Mouse (Mus musculus) embryonic facial prominence, embryonic 12.5 days (tissue): ENCODE measurements around the gene Dynll1. TPM values are rescaled to one million over a fixed set of nuclear protein-coding genes. Genes with fewer than 3 reads are reported as not detected.

Experiments
- ATAC-seq: fragments of 200-750 bp; cut with Nextera tagmentation; 2 replicates; pipeline ENCODE4 v1.8.0; 2017; ENCODE audit not compliant: insufficient number of reproducible peaks, insufficient read depth, low FRiP score, low TSS enrichment
- H3K27ac ChIP-seq: fragments of 300-500 bp; sonication (generic); 2 replicates; pipeline ENCODE4 v1.5.1; 2016; ENCODE audit warnings: mild to moderate bottlenecking
- H3K27me3 ChIP-seq: fragments of 300-500 bp; sonication (generic); 2 replicates; pipeline ENCODE4 v1.6.1; 2016; ENCODE audit warnings: mild to moderate bottlenecking, moderate library complexity
- H3K36me3 ChIP-seq: fragments of 300-500 bp; sonication (generic); 2 replicates; pipeline ENCODE4 v1.6.1; 2016; ENCODE audit warnings: mild to moderate bottlenecking
- H3K4me1 ChIP-seq: fragments of 300-500 bp; sonication (generic); 2 replicates; pipeline ENCODE4 v1.6.1; 2016
- H3K4me2 ChIP-seq: fragments of 300-500 bp; sonication (generic); replicated peaks from 2 replicates; pipeline ENCODE4 v1.6.1; 2016; ENCODE audit warnings: mild to moderate bottlenecking, moderate library complexity
- H3K4me3 ChIP-seq: fragments of 300-500 bp; sonication (generic); 2 replicates; pipeline ENCODE4 v1.5.1; 2016; ENCODE audit warnings: mild to moderate bottlenecking
- H3K9ac ChIP-seq: fragments of 300-500 bp; sonication (generic); 2 replicates; pipeline ENCODE4 v1.6.1; 2016; ENCODE audit warnings: mild to moderate bottlenecking, moderate library complexity
- H3K9me3 ChIP-seq: fragments of 300-500 bp; sonication (generic); 2 replicates; pipeline ENCODE4 v1.6.1; 2016; ENCODE audit warnings: mild to moderate bottlenecking, moderate library complexity
- WGBS: fragments of 180-500 bp; shearing (Covaris S2); methylation state at CpG from one replicate; pipeline ENCODE4 v1.1.7; 2016; 5-methylcytosine and 5-hydroxymethylcytosine counted together
- polyA plus RNA-seq: library from polyadenylated mRNA; unstranded; fragments of >200 nt; fragmentation: Nextera tagmentation; extraction: Ambion mirVana; gene quantifications from 2 replicates; pipeline ENCODE4 v1.2.1, GENCODE M21; 2016

The Dynll1 gene
- polyA plus RNA-seq, 1 experiment from 2014 or later = 1,589 TPM

DNA sequence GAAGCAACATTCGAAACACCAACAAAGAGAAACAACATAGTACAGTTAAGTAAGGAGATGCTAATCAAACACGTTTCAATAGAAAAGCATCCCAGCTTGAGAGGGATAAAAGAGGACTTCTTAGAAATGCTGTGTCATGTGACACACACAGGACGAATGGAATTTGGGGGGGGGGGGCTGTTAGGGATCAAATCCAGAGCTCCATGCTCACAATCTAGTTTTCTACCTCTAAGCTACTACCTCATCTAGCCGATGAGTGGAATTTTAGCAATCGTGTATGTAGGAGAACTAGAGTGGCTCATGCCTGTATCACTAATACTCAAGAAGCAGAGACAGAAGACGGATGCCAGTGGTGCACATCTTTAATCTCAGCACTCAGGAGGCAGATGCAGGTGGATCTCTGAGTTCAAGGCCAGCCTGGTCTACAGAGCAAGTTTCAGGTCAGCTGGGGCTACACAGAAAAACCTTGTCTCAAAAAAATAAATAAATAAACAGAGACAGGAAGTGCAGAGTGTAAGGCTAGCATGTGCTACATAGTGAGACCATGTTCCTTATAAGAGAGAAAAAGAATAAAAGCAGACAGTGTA, 27.2 kb downstream of the Dynll1 start:
- 72% methylated on average over 6 of the region's 6 CpGs for WGBS
- H3K27me3 ChIP-seq = no peaks in the 10 kb centered on the region
- H3K4me1 ChIP-seq = peaks cover 27% of the 10 kb centered on the region
- peak overlapping the region; percentile 74 for H3K4me2 ChIP-seq
- no peaks in the 10 kb centered on the region for H3K9me3 ChIP-seq
- peaks cover 9% of the 10 kb centered on the region; the same call in 1 of the 2 replicates for H3K36me3 ChIP-seq
- H3K27ac ChIP-seq = no peak overlapping the region
- H3K4me3 ChIP-seq = no peak overlapping the region
- no peak for ATAC-seq
- H3K9ac ChIP-seq = no peak overlapping the region

DNA sequence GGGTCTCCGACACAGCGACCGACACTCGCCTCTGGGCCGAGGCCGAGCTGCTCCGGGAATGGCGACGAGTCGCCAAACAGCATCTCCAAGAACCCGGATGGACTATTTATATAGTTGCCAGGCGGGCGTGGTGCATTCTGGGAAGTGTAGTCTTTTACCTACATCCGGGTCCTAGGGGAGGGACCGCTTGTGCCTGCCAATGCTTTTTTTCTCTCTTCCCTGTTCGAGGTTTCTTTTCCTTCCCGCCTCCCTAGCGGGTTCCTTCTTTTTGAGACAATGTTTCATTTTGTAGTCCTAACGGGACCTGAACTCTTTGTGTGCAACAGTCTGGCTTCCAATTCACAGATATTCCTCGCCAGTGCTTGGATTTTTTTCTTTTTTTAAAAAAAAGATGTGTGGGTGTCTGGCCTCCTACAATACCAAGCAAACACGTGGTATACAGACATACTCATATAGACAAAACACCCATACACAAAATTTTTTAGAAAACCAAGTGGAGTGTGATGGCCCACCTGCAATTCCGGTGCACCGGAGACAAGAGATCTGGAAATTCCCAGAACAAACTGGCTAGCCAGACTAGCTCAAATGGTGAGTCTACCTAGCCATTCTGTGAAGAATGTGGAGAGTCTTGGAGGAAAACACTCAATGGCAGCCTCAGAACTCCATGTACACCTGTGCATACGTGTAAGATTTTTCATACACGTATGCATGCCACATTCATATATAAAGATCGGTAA, 27.8 kb downstream of the Dynll1 start, which contains the start of gene Rnf10:
Rnf10 (minus strand) TSS at position 87 of the 737 bp plus-strand sequence.
- peak within 1 kb of the TSS; percentile 74 for H3K4me2 ChIP-seq
- 14% methylated on average over 26 of the region's 26 CpGs for WGBS
- peak within 1 kb of the TSS; percentile 98 for H3K9ac ChIP-seq
- peaks cover 15% of the 10 kb centered on the region for H3K36me3 ChIP-seq
- peak; percentile 71 for ATAC-seq
- H3K27me3 ChIP-seq = no peaks in the 10 kb centered on the region
- peak within 1 kb of the TSS; percentile 86 for H3K27ac ChIP-seq
- peak within 1 kb of the TSS; percentile 100 for H3K4me3 ChIP-seq
- no peaks in the 10 kb centered on the region for H3K9me3 ChIP-seq
- peaks cover 27% of the 10 kb centered on the region for H3K4me1 ChIP-seq

DNA sequence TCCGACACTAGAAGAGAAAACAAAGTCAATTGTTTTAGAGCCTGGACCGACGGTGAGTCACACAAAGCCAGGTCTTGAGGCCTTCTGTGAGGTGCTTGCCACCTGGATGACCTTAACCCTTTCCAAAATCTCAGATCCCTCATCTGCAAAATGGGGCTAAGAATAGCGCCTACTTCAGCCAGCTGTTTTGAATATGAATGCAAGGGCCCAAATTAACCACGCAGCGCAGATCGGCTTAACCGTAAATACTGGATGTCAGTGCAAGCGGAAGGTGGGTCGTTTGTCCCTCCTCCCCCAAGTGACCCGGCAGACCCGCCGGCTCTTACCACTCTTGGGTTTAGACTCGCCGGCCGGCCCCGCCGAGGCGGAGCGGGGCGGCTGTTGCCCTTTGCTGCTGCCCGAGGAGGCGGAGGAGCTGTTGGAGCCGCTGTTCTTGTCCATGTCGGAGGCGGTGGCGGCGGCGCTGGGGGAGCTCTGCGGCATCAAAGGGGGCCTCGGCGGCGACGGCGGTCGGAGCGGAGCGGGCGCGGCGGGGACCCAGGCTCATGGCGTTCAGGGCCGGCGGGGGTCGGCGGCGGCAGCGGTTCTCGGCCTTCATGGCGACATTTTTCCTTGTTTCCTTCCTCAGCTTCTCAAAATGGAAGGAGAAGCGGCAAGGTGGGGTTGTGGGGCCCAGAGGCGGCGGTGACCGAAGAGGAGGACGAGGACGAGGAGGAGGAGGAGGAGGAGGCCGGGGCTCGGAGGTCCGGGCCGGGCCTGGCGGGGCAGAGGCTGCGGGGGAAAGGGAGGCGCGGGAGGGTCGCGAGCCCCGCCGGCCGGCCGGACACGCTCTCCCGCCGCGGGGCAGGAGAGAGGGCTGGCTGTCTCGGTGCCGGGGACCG, 28.6 kb downstream of the Dynll1 start:
- H3K4me2 ChIP-seq = peak overlapping the region; percentile 74
- peak overlapping the region; percentile 98 for H3K9ac ChIP-seq
- peak overlapping the region; percentile 86 for H3K27ac ChIP-seq
- peak; percentile 43 for ATAC-seq
- peak overlapping the region; percentile 100 for H3K4me3 ChIP-seq
- peaks cover 16% of the 10 kb centered on the region for H3K36me3 ChIP-seq
- WGBS = under 1% methylated on average over 72 of the region's 77 CpGs
- no peaks in the 10 kb centered on the region for H3K27me3 ChIP-seq
- peaks cover 30% of the 10 kb centered on the region for H3K4me1 ChIP-seq
- H3K9me3 ChIP-seq = no peaks in the 10 kb centered on the region

DNA sequence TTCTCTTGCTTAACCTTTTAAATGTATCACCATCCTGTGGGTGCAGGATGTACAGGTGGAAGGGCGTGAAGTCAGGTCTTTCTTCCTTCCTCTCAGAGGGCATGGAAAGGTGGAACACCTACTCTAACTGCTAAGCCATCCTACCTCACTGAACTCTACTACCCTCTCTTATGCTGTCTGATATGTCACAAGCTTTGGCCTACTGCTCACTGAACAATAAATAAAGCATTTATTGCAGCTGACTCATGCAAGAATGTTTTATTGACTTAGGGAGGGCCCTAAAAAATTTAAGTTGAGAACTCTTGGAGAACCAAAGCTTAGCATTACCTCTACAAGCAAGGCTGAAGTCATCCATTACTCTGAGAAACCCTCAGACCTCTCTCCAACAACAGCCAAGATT, 30.8 kb downstream of the Dynll1 start:
- no peaks in the 10 kb centered on the region for H3K9me3 ChIP-seq
- peak overlapping the region; percentile 100; the same call in 1 of the 2 replicates for H3K4me3 ChIP-seq
- no peaks in the 10 kb centered on the region for H3K27me3 ChIP-seq
- no peak for ATAC-seq
- peaks cover 35% of the 10 kb centered on the region for H3K4me1 ChIP-seq
- no peak overlapping the region for H3K27ac ChIP-seq
- H3K9ac ChIP-seq = no peak overlapping the region
- 80% methylated on average over 1 of the region's 1 CpGs for WGBS
- peaks cover 28% of the 10 kb centered on the region for H3K36me3 ChIP-seq
- H3K4me2 ChIP-seq = peak overlapping the region; percentile 74

DNA sequence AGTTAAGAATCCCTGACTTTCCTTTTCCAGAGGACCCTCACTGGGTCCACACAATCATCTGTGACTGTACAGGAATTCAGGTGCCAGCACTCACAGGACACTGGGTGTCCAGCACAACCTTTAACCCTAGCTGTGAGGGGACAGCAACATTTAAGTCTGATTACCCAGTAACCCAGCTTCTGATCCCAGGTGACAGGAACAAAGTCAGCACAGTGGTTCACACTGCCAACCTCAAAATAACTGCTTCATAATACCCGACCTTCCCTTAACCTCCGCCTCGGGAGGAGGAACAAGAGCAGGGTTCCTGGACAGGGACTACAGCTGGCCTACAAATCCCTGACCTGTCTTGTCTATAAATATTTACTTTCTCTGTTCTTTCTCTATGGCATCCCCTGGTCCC, 32.5 kb downstream of the Dynll1 start:
- no peaks in the 10 kb centered on the region for H3K9me3 ChIP-seq
- H3K27ac ChIP-seq = no peak overlapping the region
- H3K9ac ChIP-seq = no peak overlapping the region
- peaks cover 33% of the 10 kb centered on the region for H3K4me1 ChIP-seq
- peaks cover 30% of the 10 kb centered on the region for H3K36me3 ChIP-seq
- H3K4me2 ChIP-seq = no peak overlapping the region
- no peak overlapping the region for H3K4me3 ChIP-seq
- no peak for ATAC-seq
- H3K27me3 ChIP-seq = no peaks in the 10 kb centered on the region
- WGBS = 61% methylated on average over 3 of the region's 3 CpGs

DNA sequence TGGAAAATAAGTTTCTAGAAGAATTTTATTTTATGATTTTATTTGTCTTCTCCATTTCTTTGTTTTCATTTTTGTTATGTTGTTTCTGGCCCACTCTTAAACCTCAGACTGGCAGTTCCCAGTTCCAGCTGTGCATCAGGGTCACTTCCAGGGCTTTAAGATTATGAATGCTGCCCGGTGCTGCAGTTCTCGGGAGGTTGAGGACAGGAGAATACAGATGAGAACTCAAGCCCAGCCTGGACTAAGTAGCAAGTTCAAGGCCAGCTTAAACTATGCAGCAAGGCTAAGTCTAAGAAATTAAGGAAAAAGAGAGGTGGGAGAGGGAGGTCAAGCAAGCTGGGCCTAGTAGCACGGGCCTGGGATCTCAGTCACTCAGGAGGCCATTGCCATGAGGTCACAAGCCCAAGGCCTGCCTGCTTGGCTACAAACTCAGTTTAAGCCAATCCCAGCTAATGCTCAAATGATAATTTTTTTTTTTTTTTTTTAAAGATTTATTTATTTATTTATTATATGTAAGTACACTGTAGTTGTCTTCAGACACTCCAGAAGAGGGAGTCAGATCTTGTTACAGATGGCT, 33.2 kb downstream of the Dynll1 start:
- Histone ChIP-seq H3K27me3 (no peaks in the 10 kb centered on the region), H3K9me3 (no peaks in the 10 kb centered on the region), H3K4me3 (no peak overlapping the region), H3K9ac (no peak overlapping the region), H3K4me2 (no peak overlapping the region), H3K27ac (no peak overlapping the region), H3K36me3 (peaks cover 30% of the 10 kb centered on the region), H3K4me1 (peaks cover 30% of the 10 kb centered on the region)
- ATAC-seq = no peak
- 88% methylated on average over 3 of the region's 3 CpGs for WGBS

DNA sequence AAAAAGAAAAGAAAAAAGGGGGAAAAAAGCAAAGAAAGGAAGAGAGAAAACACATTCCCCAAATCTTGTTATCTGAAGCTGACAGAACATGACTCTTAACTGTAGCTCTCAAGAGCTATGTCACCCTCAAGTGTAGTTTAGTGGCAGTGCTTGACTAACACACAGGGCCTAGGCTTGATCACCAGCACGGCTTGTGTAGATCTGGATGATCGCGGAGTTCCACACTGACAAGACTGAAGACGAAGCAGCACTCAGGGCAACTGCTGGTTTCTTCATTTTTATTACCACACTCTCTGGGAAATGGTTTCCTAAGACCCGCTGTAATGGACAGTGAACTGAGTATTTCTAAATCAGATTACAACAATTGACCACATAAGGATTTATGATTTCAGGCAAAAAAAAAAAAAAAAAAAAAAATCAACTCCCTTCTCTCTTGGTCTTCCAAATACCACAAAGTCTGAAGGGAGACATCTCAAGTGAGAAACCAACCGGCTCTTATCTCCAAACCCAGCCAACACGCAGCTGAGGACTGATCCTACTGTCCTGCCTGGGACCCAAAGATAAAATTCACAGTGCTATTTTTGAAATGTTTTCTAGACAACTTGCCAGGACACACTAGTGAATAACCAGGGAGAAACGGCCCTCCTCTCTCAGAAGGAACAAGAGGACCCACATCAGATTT, 33.9 kb downstream of the Dynll1 start:
- Histone ChIP-seq H3K4me3 (no peak overlapping the region), H3K4me2 (no peak overlapping the region), H3K9ac (no peak overlapping the region), H3K27ac (no peak overlapping the region), H3K27me3 (no peaks in the 10 kb centered on the region), H3K4me1 (peaks cover 30% of the 10 kb centered on the region), H3K36me3 (peaks cover 30% of the 10 kb centered on the region), H3K9me3 (no peaks in the 10 kb centered on the region)
- ATAC-seq = no peak
- 93% methylated on average over 8 of the region's 8 CpGs for WGBS

DNA sequence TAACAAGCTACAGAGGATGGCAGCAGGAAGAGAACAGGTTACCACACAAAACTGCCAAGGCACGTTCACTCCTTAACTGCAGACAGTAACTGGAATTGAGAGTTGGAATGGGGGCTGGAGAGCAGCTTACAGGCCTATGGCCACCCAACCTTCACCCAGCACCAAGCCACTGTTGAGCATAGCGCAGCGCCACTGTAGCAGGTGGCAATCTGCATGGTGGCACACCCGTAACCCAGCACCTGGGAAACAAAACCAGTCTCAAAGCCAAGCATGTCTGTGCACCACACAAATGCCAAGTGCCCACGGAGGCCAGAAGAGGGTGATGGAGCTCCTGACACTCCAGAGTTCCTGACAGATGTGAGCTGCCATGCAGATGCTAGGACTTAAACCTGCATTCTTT, 34.5 kb downstream of the Dynll1 start:
- no peaks in the 10 kb centered on the region for H3K27me3 ChIP-seq
- H3K27ac ChIP-seq = no peak overlapping the region
- no peak overlapping the region for H3K4me3 ChIP-seq
- ATAC-seq = no peak
- H3K4me1 ChIP-seq = peaks cover 29% of the 10 kb centered on the region
- peaks cover 30% of the 10 kb centered on the region for H3K36me3 ChIP-seq
- H3K4me2 ChIP-seq = no peak overlapping the region
- no peaks in the 10 kb centered on the region for H3K9me3 ChIP-seq
- no peak overlapping the region for H3K9ac ChIP-seq
- WGBS = 87% methylated on average over 5 of the region's 5 CpGs

DNA sequence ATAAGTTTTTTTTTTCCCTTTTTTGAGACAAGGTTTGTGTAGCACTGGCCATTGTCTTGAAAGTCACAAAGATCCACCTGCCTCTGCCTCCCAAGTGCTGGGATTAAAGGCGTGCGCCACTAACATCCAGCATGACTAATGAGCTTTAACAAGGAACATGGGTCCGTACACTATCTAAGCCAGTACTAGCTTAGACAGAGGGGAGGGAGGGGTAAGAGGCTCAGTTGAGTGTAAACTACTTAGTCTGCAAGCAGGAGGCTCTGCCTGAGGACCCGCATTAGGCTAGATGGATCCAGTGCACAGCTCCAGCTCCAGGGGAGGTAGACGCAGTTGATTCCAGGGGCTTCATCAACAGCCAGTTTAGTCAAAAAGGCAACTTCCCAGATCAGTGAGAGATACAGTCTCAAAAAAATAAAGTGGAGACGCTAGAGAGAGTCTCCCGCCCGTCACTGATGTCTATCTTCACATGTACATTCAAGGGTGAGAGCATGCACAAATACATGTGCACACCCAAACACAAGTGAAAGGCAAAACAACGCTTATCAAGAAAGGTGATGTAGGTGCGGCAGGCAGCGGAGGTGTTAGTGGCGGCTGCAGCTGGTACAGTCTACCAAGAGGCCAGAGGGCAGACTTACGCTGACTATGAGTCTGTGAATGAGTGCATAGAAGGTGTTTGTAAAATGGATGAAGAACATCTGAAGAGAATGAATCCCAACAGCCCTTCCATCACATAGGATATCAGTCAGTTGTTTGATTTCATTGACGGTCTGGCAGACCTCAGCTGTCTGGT, 38.1 kb downstream of the Dynll1 start:
- Histone ChIP-seq H3K27ac (no peak overlapping the region), H3K9me3 (no peaks in the 10 kb centered on the region), H3K9ac (no peak overlapping the region), H3K36me3 (peaks cover 46% of the 10 kb centered on the region), H3K4me2 (no peak overlapping the region), H3K27me3 (no peaks in the 10 kb centered on the region), H3K4me3 (no peak overlapping the region), H3K4me1 (peaks cover 8% of the 10 kb centered on the region; the same call in 1 of the 2 replicates)
- WGBS = 88% methylated on average over 14 of the region's 14 CpGs
- no peak for ATAC-seq

DNA sequence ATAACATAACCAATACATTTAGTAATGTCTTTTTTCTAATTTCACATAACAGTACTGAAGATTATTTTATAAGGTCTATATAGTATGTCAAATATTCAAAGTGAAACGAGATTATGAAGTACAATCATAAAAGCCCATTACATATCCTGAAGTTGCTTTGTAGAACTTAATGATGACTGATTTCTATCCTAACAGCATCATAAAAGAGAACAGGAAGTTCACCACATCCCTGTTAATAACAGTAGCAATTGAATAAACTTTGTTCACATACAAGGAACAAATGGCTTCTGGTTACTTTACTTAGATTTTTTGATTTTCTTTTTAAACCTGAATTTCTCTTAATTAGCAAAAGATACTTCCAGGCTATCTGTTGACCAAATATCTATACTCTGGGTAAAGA, 38.9 kb downstream of the Dynll1 start:
- no peaks in the 10 kb centered on the region for H3K9me3 ChIP-seq
- H3K4me1 ChIP-seq = 0 out of 2 replicates have a peak, but pooled peaks cover 5% of the 10 kb centered on the region
- no peak for ATAC-seq
- no peaks in the 10 kb centered on the region for H3K27me3 ChIP-seq
- H3K27ac ChIP-seq = no peak overlapping the region
- no peak overlapping the region for H3K4me3 ChIP-seq
- no peak overlapping the region for H3K4me2 ChIP-seq
- H3K9ac ChIP-seq = no peak overlapping the region
- H3K36me3 ChIP-seq = peaks cover 54% of the 10 kb centered on the region
- 84% methylated on average over 1 of the region's 1 CpGs for WGBS
